ENCODE assay signal across 1 mouse cellular context in genomic region chr8:120371725-120372457, GRCm38 (mm10).
TF ChIP-seq lines count a peak whose summit lies in the region.

No protein-coding gene starts in this region.

TF ChIP-seq in MEL, 35 proteins besides CTCF, POLR2A, EP300 and RAD21 (continued from another document):
- peak; percentile 61 for TF ChIP-seq NELFE (IDR thresholded peaks at IDR 0.05; ENCODE audit: low read depth, low read length)
- TF ChIP-seq ETS1 (IDR thresholded peaks at IDR 0.05; ENCODE audit: low read depth, low read length): peak; percentile 98
- TF ChIP-seq USF1 (IDR thresholded peaks at IDR 0.05; ENCODE audit: low read depth, low read length): no peak
- no peak for TF ChIP-seq CHD1 (IDR thresholded peaks at IDR 0.05; ENCODE audit: low read depth, low read length)
